Mouse (Mus musculus) lung, adult 10 weeks (tissue): ENCODE results near the gene Idnk. TPM values are rescaled to one million over a fixed set of nuclear protein-coding genes. Genes with fewer than 3 reads are reported as not detected.

Experiments
- polyA plus RNA-seq: library from polyadenylated mRNA; stranded (reverse); fragments of 350-450 nt; fragmentation: Illumina TruSeq; extraction: RNeasy Lipid Tissue Mini Kit (QIAGEN cat#74804); gene quantifications from one replicate; pipeline ENCODE4 v1.2.3, GENCODE M21; 2014; ENCODE audit warnings: low read depth, low replicate concordance; ENCODE audit not compliant: insufficient read depth

The Idnk gene
- 47.4 TPM for polyA plus RNA-seq

DNA sequence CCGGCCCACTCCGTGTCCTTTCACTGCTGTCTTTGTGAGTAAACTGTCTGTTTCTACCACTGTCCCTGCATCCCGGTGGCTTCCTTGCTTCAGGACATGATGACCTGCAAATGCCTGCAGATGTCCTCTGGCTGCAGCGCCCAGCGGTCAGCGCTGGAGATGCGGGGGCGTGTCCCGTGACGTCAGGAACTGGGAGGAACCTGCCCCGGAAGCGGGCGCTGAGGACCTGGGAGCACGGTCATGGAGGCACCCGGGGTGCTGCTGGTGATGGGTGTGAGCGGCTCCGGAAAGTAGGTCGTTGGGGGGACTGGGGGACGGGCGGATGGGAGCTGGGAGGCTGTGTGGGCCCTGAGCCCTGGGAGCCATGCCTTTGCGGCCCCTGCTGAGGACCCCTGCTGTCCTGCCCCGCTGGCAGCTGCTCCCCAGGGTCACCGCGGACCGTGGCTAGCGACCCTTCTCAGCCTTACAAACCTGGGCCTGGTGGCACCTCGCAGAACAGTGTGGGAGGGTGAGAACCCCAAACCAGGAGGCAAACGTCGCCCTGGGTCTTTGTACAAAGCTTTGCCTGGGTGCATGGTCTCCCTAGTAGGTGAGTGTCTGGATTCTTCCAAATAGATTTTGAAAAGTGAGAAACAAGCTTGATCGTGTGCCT, at the start of gene Idnk:
Gene Idnk, plus strand, starts transcription at position 203 of the 652 bp plus-strand sequence.

DNA sequence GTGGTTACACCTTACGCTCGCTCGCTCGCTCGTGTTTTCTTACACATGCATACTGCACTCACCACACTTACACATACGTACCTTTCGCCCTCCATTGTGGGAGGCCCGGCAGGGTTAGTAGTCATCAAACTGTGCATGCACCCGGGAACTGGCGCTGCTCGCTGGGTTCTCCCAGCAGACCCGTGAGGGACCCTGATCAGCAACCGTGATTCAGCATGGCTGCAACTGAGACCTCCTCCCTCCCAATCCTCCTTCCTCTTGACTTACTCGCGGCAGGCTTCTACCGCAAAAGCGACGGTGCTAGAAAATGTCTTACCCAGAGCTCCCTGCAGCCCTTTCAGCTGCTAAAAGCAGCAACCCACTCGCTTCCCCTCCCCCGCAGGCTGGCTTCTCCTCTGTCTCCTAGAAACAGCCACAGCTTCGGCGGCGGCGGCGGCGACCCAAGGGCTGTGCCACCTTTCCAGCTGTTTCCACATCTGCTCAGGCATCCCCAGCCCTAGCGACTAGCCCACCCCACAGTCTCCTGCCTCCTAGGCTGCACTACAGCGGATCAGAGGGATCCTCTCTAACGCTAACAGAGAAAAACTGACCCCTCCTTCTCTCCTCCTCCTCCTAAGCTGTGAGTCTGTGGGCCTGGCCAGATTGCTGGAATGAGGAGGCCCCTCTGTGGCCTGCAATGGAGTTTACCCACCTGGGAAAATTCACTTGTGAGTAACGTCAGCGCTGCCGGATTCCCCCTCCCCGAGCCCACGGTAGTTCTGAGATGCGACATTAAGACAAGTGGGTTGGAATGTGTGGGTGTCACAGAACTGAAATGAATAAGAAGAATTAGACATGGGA, 44.2 kb upstream of the Idnk start, which contains the start of gene Klhl3:
Gene Klhl3, minus strand, starts transcription at position 532 of the 840 bp plus-strand sequence.

DNA sequence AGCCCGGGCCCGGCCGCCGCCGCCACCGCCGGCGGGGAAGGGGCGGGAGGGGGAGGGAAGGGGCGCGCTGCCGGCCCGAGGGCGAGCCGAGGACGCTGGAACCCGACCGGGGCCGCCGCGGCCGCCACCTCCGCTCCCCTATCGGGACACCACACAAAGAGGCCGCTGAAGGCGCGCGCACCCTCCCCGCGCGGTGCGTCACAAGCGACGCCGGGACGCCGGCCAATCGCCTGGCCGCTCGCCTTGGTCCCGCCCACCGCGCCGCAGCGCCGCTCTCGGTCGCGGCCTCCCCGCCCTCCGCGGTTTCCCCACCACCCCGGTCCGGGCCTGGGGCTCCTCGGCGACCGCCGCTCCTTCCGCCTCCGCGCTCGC, 29.1 kb upstream of the Idnk start, which contains the start of gene Hnrnpa0:
Gene Hnrnpa0, minus strand, starts transcription at position 161 of the 372 bp plus-strand sequence.

Other genes with a start within 250 kb of the Idnk start
- gene Spock1, start 249.3 kb upstream of the Idnk start, polyA plus RNA-seq, result not detected
- gene Klhl3, start 44.1 kb upstream of the Idnk start, polyA plus RNA-seq, result 0.63 TPM
- gene Hnrnpa0, start 29.1 kb upstream of the Idnk start, polyA plus RNA-seq, result 53.3 TPM
- gene Ubqln1, start 58.0 kb downstream of the Idnk start, polyA plus RNA-seq, result 41.3 TPM
- 29.2 TPM for gene Gkap1, start 118.0 kb downstream of the Idnk start, polyA plus RNA-seq
- gene Kif27, start 201.5 kb downstream of the Idnk start, polyA plus RNA-seq, result 1.8 TPM
- 17.6 TPM for gene 2210016F16Rik, start 227.6 kb downstream of the Idnk start, polyA plus RNA-seq
- 13.2 TPM for gene Rmi1, start 244.6 kb downstream of the Idnk start, polyA plus RNA-seq
- gene Hnrnpk, start 245.7 kb downstream of the Idnk start, polyA plus RNA-seq, result 267 TPM